19 mouse cellular contexts compared by ENCODE assay signal in genomic region chr11:8558761-8559282, GRCm38 (mm10).
DNase-seq lines count a peak whose midpoint lies in the region; ATAC-seq and TF ChIP-seq lines count a peak whose summit lies in the region.
"Had no signal": no experiment of that assay in that cellular context is flagged by ENCODE, and none has a peak within 500 bp of the region (broad histone marks: within the 10 kb centered on the region; RNA-seq: fewer than 3 reads in every experiment).

No protein-coding gene starts in this region.

- H3K4me2 ChIP-seq in intestine, embryonic 15.5 days (replicated peaks): no peak overlapping the region
- no peak overlapping the region for H3K4me2 ChIP-seq in forebrain, postnatal 0 days (ENCODE audit: low read depth)
- H3K4me2 ChIP-seq: forebrain, embryonic 15.5 days; heart, embryonic 13.5 days; hindbrain, embryonic 14.5 days; liver, embryonic 15.5 days; midbrain, embryonic 12.5 days; neural tube, embryonic 12.5 days had no signal

- WGBS in intestine, embryonic 15.5 days: 66% methylated on average over 12 of the region's 12 CpGs
- 89% methylated on average over 12 of the region's 12 CpGs for WGBS in forebrain, postnatal 0 days

- no peak for TF ChIP-seq CTCF in E14TG2a.4 (conservative IDR thresholded peaks at IDR 0.05; ENCODE audit: low read length)
- no peak for TF ChIP-seq CTCF in forebrain, postnatal 0 days (IDR thresholded peaks at IDR 0.05; ENCODE audit: low read depth)

- DNase-seq in kidney, adult 18-20 months: peak; percentile 36
- DNase-seq in kidney, postnatal 4 days: no peak
- peak; percentile 32 for DNase-seq in kidney, postnatal 14 days
- no peak for DNase-seq in gastrocnemius, postnatal 4 days (ENCODE audit: low spot score in 2 of 2)
- no peak for DNase-seq in forebrain, postnatal 0 days
- no peak for DNase-seq in layer of hippocampus, adult 9-11 months
- DNase-seq: adrenal gland, adult 2 months; B cell, adult 2 months; cerebellum, adult 11 months; right cerebral cortex, adult 18-20 months; thymus, adult 18-20 months had no signal

- H3K9me3 ChIP-seq in E14TG2a.4 (ENCODE audit: low read length): no peaks in the 10 kb centered on the region
- H3K9me3 ChIP-seq in intestine, embryonic 15.5 days: no peaks in the 10 kb centered on the region
- H3K9me3 ChIP-seq in forebrain, postnatal 0 days (ENCODE audit: low read length): no peaks in the 10 kb centered on the region
- H3K9me3 ChIP-seq: forebrain, embryonic 15.5 days; heart, embryonic 13.5 days; liver, embryonic 15.5 days; midbrain, embryonic 12.5 days; neural tube, embryonic 12.5 days had no signal

- peak; percentile 66 for ATAC-seq in intestine, embryonic 15.5 days
- ATAC-seq in forebrain, postnatal 0 days: no peak
- ATAC-seq: forebrain, embryonic 15.5 days had no signal

- H3K27ac ChIP-seq in intestine, embryonic 15.5 days: no peak overlapping the region
- H3K27ac ChIP-seq in forebrain, postnatal 0 days (ENCODE audit: low read depth, low read length): no peak overlapping the region
- H3K27ac ChIP-seq: forebrain, embryonic 15.5 days; hindbrain, embryonic 14.5 days; liver, embryonic 15.5 days; midbrain, embryonic 12.5 days; neural tube, embryonic 12.5 days had no signal

- H3K4me3 ChIP-seq in E14TG2a.4 (replicated peaks; ENCODE audit: low read length): peak overlapping the region; percentile 32
- H3K4me3 ChIP-seq in intestine, embryonic 15.5 days (replicated peaks): no peak overlapping the region
- no peak overlapping the region for H3K4me3 ChIP-seq in forebrain, postnatal 0 days (ENCODE audit: low read depth, low read length)
- H3K4me3 ChIP-seq: forebrain, embryonic 15.5 days; heart, embryonic 13.5 days; liver, embryonic 15.5 days; midbrain, embryonic 12.5 days; neural tube, embryonic 12.5 days had no signal

- peaks cover 100% of the 10 kb centered on the region for H3K4me1 ChIP-seq in E14TG2a.4 (replicated peaks; ENCODE audit: low read depth, low read length)
- H3K4me1 ChIP-seq in intestine, embryonic 15.5 days (replicated peaks): peaks cover 18% of the 10 kb centered on the region
- no peaks in the 10 kb centered on the region for H3K4me1 ChIP-seq in forebrain, postnatal 0 days (ENCODE audit: insufficient read depth)

- no peak overlapping the region for H3K9ac ChIP-seq in intestine, embryonic 15.5 days
- H3K9ac ChIP-seq in forebrain, postnatal 0 days: no peak overlapping the region
- H3K9ac ChIP-seq: forebrain, embryonic 15.5 days; heart, embryonic 13.5 days; hindbrain, embryonic 14.5 days; liver, embryonic 15.5 days; midbrain, embryonic 12.5 days; neural tube, embryonic 12.5 days had no signal

- peaks cover 100% of the 10 kb centered on the region for H3K36me3 ChIP-seq in E14TG2a.4 (ENCODE audit: insufficient read depth, low read length)
- no peaks in the 10 kb centered on the region for H3K36me3 ChIP-seq in intestine, embryonic 15.5 days
- no peaks in the 10 kb centered on the region for H3K36me3 ChIP-seq in forebrain, postnatal 0 days (ENCODE audit: insufficient read depth)
- H3K36me3 ChIP-seq: forebrain, embryonic 15.5 days; heart, embryonic 13.5 days; liver, embryonic 15.5 days; midbrain, embryonic 12.5 days; neural tube, embryonic 12.5 days had no signal

- no peaks in the 10 kb centered on the region for H3K27me3 ChIP-seq in E14TG2a.4 (ENCODE audit: insufficient read depth, low read length)
- H3K27me3 ChIP-seq in intestine, embryonic 15.5 days (replicated peaks): no peaks in the 10 kb centered on the region
- no peaks in the 10 kb centered on the region for H3K27me3 ChIP-seq in forebrain, postnatal 0 days (ENCODE audit: insufficient read depth, low read length)
- H3K27me3 ChIP-seq: forebrain, embryonic 15.5 days; heart, embryonic 13.5 days; liver, embryonic 15.5 days; midbrain, embryonic 12.5 days; neural tube, embryonic 12.5 days had no signal

Comparison
In these comparisons a context has a peak if more than half of its experiments do, and no peak if none do; other contexts are left out.
1. DNase-seq: peak in kidney, adult 18-20 months (single experiment) and kidney, postnatal 14 days (single experiment); none in kidney, postnatal 4 days (0 of 2), gastrocnemius, postnatal 4 days (0 of 2), forebrain, postnatal 0 days (single experiment) and layer of hippocampus, adult 9-11 months (single experiment).